Mouse (Mus musculus): ENCODE data around the gene Rnf215. TPM values are rescaled to one million over a fixed set of nuclear protein-coding genes. Genes with fewer than 3 reads are reported as not detected.

Gene Rnf215
- total and polyA plus RNA-seq, 3 experiments = 14.9 to 24.8 (median 24.3) TPM

DNA sequence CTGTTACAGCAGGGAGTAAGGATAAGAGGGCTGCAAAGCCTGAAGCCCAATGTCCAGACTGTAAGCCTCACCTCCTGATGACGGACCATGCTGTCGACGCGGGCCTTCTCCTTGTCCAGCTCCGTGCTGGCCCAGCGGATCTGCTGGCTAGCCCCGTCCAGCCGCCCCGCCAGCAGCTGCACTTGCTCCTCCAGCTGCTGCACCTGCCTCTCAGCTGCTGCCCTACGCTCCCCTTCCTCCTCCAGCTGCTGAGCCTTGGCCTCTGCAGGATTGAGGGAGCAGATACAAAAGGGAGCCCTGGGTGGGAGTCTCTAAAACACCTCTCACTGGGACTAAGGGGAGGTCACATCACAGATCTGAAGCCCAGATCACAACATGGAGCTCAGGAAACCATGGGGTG is 12.1 kb downstream of the Rnf215 start:
- dilution Hi-C loops (cut with MboI; ENCODE audit: extremely low pct_ligation_motif_present, extremely low pct_unique_long_range_greater_than_20kb, low sequenced_read_pairs) (no loop called here), in situ Hi-C loops (cut with MboI; ENCODE audit: low pct_ligation_motif_present, low pct_unique_long_range_greater_than_20kb, low sequenced_read_pairs) (no loop called here)
- no peak for DNase-seq (ENCODE audit: extremely low read depth)
- TF ChIP-seq MEF2A (IDR thresholded peaks at IDR 0.05; ENCODE audit: borderline replicate concordance, low read depth, low read length) (no peak), CHD2 (IDR thresholded peaks at IDR 0.05; ENCODE audit: low read length) (no peak), MAFK (IDR thresholded peaks at IDR 0.05; ENCODE audit: insufficient replicate concordance, low read length) (no peak), ZC3H11A (IDR thresholded peaks at IDR 0.05; ENCODE audit: low read depth, low read length) (no peak), ZNF384 (IDR thresholded peaks at IDR 0.05; ENCODE audit: low read depth, low read length) (no peak), CHD1 (IDR thresholded peaks at IDR 0.05; ENCODE audit: low read depth, low read length) (no peak), ZMIZ1 (IDR thresholded peaks at IDR 0.05; ENCODE audit: low read depth, low read length) (no peak), TCF12 (IDR thresholded peaks at IDR 0.05; ENCODE audit: low read depth, low read length) (no peak), IRF4 (IDR thresholded peaks at IDR 0.05; ENCODE audit: low read depth, low read length) (no peak), MAZ (IDR thresholded peaks at IDR 0.05; ENCODE audit: low read depth, low read length) (no peak), PAX5 (IDR thresholded peaks at IDR 0.05; ENCODE audit: low read length) (no peak), POLR2A (IDR thresholded peaks at IDR 0.05; ENCODE audit: low read depth, low read length) (no peak), SIN3A (IDR thresholded peaks at IDR 0.05; ENCODE audit: low read length) (no peak), HCFC1 (IDR thresholded peaks at IDR 0.05; ENCODE audit: low read depth, low read length) (no peak)
- no peak overlapping the region for H3K4me3 ChIP-seq (replicated peaks in 1 of 3; ENCODE audit: low read depth in 2 of 3, low read length in 2 of 3, poor library complexity in 1 of 3)
- H3K9ac ChIP-seq (ENCODE audit: insufficient read depth, low read depth) = no peak overlapping the region
- no peak overlapping the region for H3K4me2 ChIP-seq (ENCODE audit: insufficient read depth, low read depth, poor library complexity, severe bottlenecking)
- H3K79me2 ChIP-seq (replicated peaks; ENCODE audit: control insufficient read depth, extremely low read depth, insufficient read depth, poor library complexity, severe bottlenecking) = no peaks in the 10 kb centered on the region
- H3K36me3 ChIP-seq (replicated peaks in 1 of 2; ENCODE audit: control insufficient read depth in 1 of 2, insufficient read depth in 1 of 2, low read length in 1 of 2) = peaks cover 26 to 75% of the 10 kb centered on the region in 2 experiments
- peaks cover 0 to 4% of the 10 kb centered on the region in 2 experiments; a peak in 1 of 4 replicates for H3K4me1 ChIP-seq (ENCODE audit: control insufficient read depth in 1 of 2, insufficient read depth in 2 of 2)
- no peak overlapping the region for H3K27ac ChIP-seq (ENCODE audit: insufficient read depth, low read depth)
- no peaks in the 10 kb centered on the region for H3K27me3 ChIP-seq (replicated peaks)
- H3K9me3 ChIP-seq (replicated peaks; ENCODE audit: low read length) = no peaks in the 10 kb centered on the region

- Histone ChIP-seq H3K27me3 (replicated peaks) (no peaks in the 10 kb centered on the region), H3K4me3 (replicated peaks in 1 of 3; ENCODE audit: low read depth in 2 of 3, low read length in 2 of 3, poor library complexity in 1 of 3) (no peak overlapping the region), H3K9me3 (replicated peaks; ENCODE audit: low read length) (no peaks in the 10 kb centered on the region), H3K27ac (ENCODE audit: insufficient read depth, low read depth) (no peak overlapping the region), H3K36me3 (replicated peaks in 1 of 2; ENCODE audit: control insufficient read depth in 1 of 2, insufficient read depth in 1 of 2, low read length in 1 of 2) (peaks cover 16 to 68% of the 10 kb centered on the region in 2 experiments), H3K4me1 (ENCODE audit: control insufficient read depth in 1 of 2, insufficient read depth in 2 of 2) (no peaks in the 10 kb centered on the region), H3K79me2 (replicated peaks; ENCODE audit: control insufficient read depth, extremely low read depth, insufficient read depth, poor library complexity, severe bottlenecking) (no peaks in the 10 kb centered on the region), H3K9ac (ENCODE audit: insufficient read depth, low read depth) (no peak overlapping the region), H3K4me2 (ENCODE audit: insufficient read depth, low read depth, poor library complexity, severe bottlenecking) (no peak overlapping the region)
- dilution Hi-C loops (cut with MboI; ENCODE audit: extremely low pct_ligation_motif_present, extremely low pct_unique_long_range_greater_than_20kb, low sequenced_read_pairs) (no loop called here), in situ Hi-C loops (cut with MboI; ENCODE audit: low pct_ligation_motif_present, low pct_unique_long_range_greater_than_20kb, low sequenced_read_pairs) (no loop called here)
- no peak for DNase-seq (ENCODE audit: extremely low read depth)
- no peak for TF ChIP-seq ZNF384 (IDR thresholded peaks at IDR 0.05; ENCODE audit: low read depth, low read length)
- no peak for TF ChIP-seq CTCF (conservative IDR thresholded peaks at IDR 0.05 in 1 of 2, IDR thresholded peaks at IDR 0.05 in 1 of 2; ENCODE audit: low read depth in 2 of 2, low read length in 2 of 2)
- no peak for TF ChIP-seq HCFC1 (IDR thresholded peaks at IDR 0.05; ENCODE audit: low read depth, low read length)
- no peak for TF ChIP-seq ELF1 (IDR thresholded peaks at IDR 0.05; ENCODE audit: low read depth, low read length)
- no peak for TF ChIP-seq ZKSCAN1 (IDR thresholded peaks at IDR 0.05; ENCODE audit: borderline replicate concordance, low read depth, low read length)
- TF ChIP-seq MYC (IDR thresholded peaks at IDR 0.05; ENCODE audit: low read depth, low read length) = no peak
- TF ChIP-seq BHLHE40 (IDR thresholded peaks at IDR 0.05; ENCODE audit: low read depth, low read length) = no peak
- no peak for TF ChIP-seq NELFE (IDR thresholded peaks at IDR 0.05; ENCODE audit: low read depth, low read length)
- TF ChIP-seq TCF12 (IDR thresholded peaks at IDR 0.05; ENCODE audit: low read depth, low read length) = no peak
Measured at GRCm38 (mm10) chr11:4148120-4148519, 13.1 kb downstream of the Rnf215 start.
